Mouse (Mus musculus) CD8-positive naive resting alpha-beta T cell, adult 2 months (primary cell): Measurements from ENCODE around the gene Utf1.

Experiments
- DNase-seq, 2 experiments: peaks; one replicate each; pipeline ENCODE4 v3.0.0; 2022; ENCODE audit warnings: low read depth in 2 of 2, low spot score in 2 of 2

Utf1 gene

DNA sequence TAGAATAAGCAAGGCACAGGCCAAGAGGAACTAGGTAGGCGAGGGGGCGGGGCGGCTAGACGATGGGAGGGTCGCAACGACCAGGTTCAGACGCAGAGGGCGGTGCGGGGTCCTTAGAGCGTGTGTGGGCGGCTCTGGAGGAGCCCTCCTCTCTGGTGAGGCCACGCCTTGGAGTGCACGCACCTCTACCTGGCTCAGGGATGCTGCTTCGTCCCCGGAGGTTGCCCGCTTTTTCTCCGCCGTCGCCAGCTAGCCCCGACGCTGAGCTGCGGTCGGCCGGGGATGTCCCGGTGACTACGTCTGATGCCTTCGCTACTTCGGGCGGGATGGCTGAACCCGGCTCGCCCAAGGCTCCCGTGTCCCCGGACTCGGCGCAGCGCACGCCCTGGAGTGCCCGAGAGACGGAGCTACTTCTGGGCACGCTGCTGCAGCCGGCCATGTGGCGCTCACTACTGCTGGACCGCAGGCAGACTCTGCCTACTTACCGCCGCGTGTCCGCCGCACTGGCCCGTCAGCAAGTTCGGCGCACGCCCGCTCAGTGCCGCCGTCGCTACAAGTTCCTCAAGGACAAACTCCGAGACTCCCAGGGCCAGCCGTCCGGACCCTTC is at the start of gene Utf1:
Utf1 (plus strand) TSS at position 116 of the 608 bp plus-strand sequence.
- DNase-seq: no peak

DNA sequence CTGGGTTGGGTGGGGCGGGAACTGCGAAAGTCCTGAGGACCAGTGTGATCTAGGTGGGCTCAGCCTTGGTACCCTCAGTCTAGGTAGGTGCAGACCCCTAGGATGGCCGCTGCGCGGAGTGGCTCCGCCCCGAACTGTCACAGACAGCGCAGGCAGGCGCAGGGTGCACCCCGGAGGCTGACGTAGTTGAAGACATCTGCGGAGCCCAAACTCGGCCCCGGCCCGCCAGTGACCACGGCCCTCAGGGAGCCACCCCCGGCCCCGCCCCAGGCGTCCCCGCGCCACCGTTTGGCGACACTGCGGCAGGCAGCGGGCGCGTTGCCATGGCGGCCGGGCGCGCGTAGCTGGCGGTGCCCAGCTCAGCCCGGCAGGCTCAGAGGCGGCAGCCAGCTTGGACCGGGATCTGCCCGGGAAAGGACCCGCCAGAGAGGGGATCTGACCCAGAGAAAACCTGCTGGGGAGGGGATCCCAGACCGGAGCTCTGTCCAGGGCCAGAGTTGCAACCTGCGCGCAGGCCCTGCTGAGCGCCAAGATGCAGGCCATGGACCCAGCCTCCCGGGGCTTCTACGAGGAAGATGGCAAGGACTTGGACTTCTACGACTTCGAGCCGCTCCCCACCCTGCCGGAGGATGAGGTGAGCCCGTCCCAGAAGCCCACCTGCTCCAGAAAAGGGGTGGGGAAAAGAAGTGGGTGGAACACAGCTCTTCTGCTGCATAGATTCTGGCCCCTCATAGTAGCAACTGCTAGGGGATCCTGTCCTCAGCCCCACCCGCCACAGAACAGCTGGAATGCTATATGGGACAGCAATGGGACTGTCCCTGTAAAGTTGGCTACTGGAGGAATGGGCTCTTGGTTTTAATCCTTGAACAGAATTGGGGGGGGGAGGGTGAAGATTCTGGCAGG is 48.7 kb upstream of the Utf1 start, which contains the start of gene Kndc1:
Kndc1 (plus strand) TSS at position 42 of the 903 bp plus-strand sequence.
- no peak for DNase-seq

DNA sequence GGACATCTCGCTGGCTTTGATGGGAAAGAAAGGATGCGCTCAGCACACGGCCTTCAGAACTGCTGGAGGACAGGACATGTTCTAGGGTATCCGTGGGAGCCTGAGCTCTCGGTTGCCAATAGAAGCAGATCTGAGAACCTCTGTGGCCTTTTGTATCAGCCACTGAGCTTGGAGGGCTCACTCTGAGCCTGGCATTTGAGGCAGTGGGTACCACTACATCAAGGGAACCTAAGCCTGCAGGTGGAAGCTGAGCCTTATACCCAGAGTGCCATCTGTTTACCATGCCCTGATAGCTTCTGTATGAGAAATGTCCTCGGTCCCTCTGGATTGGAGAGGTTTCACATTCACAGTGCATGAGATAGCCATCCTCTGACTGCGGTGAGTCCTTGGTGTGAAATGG is 47.3 kb upstream of the Utf1 start:
- DNase-seq: no peak

DNA sequence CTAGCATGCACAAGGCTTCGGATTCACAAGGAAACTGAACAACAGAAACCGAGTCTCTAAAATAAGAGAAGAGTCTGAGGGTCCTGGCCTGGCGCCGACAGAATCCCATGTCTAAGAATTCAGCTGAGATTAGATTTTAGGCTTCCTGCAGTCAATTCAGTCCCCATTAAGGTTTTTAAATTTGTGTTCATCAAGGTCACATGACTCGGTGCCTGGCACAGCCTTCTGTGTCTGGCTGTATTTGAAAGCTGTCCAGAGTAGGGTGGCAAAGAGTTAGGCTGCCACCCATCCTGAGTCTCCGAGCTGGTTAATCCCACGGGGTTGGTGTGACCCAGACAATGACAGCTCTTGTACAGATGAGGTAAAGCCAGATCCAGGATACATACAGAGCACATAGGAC is 46.8 kb upstream of the Utf1 start:
- no peak for DNase-seq

DNA sequence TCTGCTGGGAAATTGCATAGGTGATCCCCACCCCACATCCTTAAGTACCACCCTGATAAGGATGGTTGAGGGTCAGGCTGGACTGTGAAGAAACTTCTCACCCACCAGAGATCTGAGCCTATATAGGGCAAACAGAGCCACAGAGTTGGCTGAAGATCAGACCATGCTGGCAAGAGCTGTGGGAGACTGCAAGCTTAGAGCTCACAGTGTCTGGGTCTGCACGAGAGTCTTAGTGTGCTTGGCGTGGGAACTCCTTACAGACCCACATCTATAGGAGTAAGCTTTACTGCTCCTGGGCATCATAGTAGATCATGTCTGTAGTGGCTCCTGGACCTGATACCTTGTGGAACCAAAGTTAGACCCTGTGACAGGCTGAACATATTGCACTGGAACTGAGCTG is 45.0 kb upstream of the Utf1 start:
- no peak for DNase-seq

DNA sequence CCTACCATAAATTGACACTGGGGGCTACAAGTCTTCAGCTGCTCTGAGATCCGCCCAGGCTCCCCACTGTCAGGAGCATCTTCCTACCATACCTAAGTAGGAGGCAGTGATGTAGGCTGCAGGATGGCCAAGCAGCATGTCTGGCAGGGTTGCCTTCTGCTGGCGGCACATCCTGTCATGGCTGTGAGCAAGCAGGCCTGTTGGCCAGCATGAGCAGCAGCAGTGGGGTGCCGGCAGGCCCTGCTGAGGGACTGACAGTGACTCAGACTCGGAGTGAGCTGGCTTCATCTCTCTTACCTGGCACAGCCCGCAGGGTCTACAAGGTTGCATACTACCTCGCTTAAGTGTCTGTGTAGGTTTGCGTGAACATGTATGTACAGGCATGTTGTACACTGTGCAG is 44.1 kb upstream of the Utf1 start:
- no peak for DNase-seq

DNA sequence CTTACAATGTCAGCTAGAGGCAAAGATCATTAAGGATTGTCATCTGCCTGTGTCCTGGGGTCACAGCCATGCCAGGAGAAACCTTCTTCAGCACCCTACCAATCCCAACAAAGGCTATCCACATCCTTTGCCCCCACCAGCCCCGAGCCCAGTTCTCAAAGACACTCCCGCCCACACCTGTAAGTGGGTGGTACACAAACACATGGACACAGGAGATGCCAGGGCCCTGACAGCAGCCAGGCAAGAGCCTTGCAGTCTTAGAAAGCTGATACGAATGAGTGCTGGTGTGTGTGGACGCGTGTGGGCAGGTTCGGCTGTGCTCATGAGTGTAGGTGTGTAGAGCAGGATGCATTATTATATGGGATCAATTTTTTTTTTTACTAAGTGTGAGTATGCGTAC is 43.1 kb upstream of the Utf1 start:
- DNase-seq: no peak

DNA sequence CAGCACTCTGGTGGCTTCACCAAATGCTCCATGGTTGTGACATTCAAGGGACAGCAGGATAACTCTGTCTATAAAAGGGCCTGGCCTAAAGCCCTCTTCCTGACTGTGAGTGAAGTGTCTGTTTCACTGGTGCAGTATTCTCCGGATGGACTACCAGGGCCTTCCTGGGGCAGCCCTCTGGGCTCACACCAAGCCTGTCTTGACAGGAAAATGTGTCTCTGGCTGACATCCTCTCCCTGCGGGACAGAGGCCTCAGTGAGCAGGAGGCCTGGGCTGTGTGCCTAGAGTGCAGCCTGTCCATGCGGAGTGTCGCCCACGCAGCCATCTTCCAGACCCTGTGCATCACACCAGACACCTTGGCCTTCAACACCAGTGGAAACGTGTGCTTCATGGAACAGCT is 42.7 kb upstream of the Utf1 start:
- no peak for DNase-seq

DNA sequence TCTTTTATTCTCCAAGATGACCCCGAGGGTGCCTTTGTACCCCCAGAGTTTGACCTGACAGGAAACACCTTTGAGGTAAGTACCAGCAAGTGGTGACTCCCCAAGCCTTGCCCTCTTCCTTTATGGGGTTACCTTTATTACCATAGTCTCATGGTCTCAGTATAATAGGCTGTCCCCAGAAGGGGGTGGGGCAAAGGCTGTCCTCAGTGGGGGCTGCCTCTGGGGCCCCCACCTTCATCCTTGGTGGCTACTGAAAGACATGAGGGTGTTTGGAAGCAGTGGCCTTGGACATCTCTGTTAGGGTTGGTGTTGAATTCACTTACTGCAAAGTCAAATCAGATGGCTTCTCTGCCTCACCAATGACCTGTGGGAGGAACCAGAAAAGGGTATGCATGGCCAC is 41.6 kb upstream of the Utf1 start:
- DNase-seq: no peak

DNA sequence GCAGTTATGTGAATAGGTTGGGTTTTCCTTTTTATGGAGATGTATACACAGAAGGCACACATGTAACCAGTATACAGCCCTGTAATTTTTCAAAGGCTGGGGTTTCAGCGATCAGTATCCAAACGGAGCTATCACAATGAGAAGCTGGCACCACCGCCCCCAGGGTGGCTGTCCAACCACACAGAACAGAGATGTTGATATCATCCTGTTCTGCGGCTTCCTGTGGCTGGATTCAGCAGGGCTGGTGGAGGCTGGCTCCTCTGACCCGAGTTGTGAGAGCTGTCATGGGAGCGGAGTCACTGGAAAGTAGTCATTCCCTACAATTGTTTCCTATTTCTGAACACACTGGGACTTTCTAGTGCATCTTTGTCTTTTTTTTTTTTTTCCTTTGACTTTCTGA is 38.3 kb upstream of the Utf1 start:
- no peak for DNase-seq

DNA sequence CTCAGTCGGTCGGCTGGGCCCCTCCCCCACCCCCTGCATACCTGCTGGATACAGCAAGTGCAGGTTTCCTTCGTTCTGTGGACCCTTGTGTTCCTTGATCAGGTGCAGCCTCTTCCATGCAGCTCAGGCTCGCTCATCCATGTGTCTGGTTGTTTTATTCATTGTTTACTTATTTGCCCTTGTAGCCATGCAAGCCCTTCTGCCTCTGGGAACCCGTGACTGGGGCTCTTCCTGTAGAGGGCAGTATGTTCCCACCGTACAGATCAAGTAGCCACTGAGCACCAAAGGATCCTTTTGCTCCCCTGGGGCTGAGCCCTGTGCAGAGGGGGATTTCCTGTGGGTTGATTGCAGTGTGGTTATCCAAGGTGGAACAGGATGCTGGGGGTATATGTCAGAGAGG is 37.9 kb upstream of the Utf1 start:
- peak; percentile 16 to 19 for DNase-seq

DNA sequence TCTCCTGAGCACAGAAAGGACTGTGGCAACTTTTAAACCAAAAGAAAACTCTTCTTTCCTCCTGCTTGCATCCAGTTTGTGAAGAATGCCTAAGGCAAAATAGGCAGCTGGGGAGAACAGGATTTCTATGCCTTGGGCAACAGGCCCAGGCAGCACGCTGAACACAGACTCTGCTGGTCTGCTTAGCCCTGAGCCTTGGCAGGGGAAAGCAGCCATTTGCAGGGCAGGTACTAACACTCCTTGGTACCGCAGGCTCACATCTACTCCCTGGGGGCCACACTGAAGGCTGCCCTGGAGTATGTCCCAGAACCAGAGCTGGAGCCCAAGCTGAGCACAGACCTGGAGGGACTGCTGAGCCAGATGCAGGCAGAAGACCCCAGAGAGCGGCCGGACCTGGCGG is 35.4 kb upstream of the Utf1 start:
- no peak for DNase-seq

DNA sequence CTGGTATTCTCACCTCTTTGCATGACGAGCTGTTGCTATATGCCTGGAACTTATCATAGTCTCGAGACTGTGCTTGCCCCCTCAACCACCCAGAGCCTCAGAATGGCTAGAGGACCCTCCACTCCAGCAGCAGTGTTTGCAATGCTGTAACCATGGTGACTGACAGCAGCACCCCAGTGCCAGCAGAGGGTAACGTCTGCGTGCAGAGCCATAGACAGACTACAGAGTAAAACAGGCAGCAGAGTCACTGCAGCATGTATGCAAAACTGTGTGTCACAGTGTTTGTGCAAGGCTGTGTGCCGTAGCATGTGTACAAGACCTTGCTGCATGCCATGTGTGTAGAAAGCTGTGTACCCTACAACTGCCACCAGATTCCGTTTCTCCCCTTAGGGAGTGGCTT is 34.1 kb upstream of the Utf1 start:
- DNase-seq: no peak

DNA sequence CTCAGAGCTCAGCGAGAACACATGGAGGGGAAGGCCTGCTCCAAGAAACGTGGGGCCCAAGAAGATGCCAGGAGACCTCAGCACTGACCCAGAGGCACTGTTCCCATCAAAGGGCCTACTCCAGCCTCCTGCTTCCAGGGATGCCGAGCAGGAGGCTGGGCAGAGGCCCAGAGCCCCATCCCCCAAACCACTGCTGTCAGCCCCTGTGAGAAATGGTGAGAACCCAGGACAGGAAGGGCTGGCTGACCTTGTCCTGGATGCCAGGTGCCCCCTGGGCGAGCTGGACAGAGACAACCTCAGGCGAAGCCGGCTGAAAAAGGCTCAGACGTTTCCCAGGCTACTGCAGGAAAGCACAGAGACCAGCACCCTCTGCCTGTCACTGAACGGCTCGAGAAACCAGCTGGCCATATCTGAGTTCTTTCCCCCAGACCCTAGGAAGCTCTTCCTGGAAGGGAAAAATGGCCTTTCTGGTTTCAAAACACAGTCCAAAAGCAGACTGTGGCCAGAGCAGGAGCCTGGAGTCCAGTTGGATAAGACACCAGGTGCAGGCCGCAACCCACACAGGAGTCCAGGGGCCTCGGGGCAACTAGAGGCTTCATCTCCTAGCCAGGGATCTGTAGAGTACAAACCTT is 33.3 kb upstream of the Utf1 start:
- no peak for DNase-seq

DNA sequence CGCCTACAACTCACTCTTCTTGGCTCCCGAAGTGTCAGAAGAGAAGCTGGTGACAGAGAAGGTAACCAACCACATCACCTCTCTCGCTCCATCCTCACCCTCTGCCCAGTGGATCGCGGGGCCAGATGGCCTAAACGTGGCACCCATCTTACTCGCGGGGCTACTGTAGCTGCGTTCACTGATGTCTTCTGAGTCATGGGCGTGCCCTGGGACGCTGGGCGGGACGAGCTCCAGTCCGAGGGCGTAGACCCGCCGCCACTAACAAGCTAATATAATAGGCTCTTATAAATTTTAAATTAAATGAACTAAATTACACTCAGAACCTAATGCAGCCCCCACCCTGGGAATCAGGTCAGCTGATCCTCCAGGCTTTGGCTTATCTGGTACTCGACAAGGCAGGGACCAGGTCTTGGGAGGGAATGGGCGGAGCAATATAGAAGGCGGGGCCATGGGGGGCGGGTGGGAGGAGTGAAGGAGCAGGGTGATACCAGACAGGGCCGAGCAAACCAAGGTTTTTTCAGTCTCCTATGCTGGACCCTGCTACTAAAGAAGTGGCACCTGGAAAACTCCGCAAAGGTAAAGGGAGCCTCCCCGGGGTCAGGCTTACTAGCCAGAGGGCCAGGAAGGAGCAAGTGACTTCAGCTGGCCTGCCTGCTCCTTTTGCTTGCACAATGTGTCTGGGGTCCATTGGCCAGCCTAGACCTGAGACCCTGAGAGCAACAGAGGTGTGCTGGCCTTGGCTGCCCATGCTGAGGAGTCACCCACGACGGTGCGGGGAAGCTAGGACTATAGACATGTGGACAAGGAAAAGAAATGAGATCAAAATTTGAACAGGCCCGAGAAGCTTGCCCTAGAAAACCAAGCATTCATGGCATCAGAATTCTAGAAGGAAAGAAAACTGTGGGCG is 29.2 kb upstream of the Utf1 start:
- no peak for DNase-seq

DNA sequence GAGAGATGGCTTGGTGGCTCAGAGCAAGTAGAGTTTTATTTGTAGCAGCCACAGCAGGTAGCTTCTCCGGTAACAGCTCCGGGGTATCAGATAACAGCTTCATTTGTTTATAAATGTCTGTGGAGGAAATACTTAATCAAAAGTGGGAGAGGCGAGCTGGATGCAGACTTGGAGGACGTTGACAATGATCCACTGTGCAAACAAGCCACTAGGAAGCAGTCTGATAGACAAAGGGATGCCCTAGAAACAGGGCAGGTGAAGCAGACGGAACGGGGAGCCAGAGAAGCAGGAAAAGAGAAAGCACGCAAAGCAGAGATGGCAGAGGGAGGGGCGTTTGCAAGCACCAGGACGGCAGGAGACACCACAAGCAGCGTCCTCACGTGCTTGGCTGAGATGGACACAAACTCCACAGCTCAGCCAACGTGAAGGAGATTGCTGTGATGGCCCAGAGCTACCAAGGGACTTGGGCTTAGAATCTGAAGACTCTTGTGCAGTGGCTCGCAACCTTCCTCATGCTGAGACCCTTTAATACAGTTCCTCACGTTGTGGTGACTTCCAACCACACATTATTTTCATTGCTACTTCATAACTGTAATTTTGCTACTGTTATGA is 27.8 kb upstream of the Utf1 start:
- DNase-seq: no peak

DNA sequence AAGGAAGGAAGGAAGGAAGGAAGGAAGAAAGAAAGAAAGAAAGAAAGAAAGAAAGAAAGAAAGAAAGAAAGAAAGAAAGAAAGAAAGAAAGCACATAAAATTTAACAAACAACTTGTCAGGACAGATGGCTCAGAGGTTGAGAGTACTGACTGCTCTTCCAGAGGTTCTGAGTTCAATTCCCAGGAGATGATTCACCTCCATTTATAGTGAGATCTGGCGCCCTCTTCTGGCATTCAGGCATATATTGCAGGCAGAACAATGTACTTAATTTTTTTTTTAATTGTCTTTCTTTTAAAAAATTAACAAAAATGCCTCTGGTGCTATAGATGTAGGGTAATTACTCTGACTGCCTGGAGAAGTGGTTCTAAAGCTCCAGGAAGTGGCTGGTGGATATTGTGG is 27.2 kb upstream of the Utf1 start:
- DNase-seq: no peak

DNA sequence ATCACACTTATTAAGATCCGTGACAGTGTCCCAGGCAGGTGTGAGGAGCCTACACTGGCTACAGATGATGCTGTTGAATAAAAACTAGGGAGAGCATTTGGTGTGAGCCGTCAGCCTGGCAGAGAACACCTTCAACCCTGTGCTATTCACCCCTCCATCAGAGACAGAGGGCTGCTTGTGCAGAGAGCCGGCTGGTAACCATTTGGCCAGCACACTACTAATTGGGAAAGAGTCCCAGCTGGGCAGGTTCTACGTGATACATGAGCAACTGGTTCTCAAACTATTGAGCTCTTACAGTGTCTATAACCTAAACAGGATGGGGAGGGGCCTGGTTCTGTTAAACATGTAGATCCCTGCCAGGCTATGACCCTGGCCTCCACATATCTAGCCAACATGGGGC is 25.3 kb upstream of the Utf1 start:
- no peak for DNase-seq

DNA sequence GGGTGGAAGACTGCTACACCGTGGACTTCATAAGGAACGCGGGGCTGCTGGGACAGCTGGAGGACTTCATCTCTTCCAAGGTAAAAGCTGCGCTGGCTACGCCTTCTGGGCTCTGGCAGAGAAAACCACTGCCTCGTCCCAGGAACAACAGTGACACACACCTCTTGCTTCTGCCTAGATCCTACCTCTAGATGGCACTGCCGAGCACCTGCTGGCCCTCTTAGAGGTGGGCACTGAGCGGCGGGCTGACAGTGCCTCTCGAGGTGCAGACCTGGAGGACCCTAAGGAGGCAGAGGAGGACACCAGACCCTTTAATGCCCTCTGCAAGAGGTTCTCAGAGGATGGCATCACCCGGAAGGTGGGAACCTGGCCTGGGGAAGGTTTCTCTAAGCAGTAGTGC is 12.9 kb upstream of the Utf1 start:
- DNase-seq: peak; percentile 16 to 40

DNA sequence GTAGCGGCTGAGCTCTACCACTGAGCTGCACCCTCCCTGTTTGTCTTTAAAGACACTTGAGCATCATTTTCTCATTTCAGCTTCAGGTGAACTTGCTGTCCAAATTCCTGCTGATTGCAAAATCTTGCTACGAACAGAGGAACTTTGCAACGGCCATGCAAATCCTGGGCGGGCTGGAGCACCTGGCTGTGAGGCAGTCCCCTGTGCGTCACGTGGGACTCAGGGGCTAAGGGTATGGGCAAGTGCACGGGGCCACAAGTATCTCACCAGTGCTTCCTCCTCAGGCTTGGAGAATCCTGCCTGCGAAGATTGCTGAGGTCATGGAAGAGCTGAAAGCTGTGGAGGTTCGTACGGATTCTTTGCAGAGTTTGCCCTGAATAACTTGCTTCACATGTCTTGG is 6.9 kb upstream of the Utf1 start:
- DNase-seq: no peak

DNA sequence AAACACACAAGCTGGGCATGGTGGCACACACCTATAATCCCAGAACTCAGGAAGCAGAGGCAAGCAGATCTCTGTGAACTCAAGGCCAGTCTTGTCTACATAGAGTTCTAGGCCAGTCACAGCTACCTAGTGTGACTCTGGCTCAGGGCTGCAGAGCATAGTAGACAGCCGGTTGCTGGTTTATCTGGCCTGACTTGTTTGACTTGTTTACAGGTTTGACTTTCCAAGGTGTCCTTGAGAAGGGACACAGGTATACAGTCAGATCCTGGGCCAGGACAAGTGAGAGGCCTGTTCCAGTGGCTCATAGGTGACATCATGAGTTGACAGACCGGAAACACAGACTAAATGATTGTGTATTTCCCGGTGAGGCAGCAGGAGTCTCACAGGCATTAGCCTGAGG is 6.5 kb upstream of the Utf1 start:
- DNase-seq: no peak
